15 mouse cellular contexts compared by ENCODE assay signal in genomic region chr7:64627972-64628655, GRCm38 (mm10).
A peak's percentile ranks its signal among the peaks of the same experiment; 100 is the strongest.
DNase-seq lines count a peak whose midpoint lies in the region; ATAC-seq and TF ChIP-seq lines count a peak whose summit lies in the region.
"Had no signal": no experiment of that assay in that cellular context is flagged by ENCODE, and none has a peak within 500 bp of the region (broad histone marks: within the 10 kb centered on the region; RNA-seq: fewer than 3 reads in every experiment).

No protein-coding gene starts in this region.

- DNase-seq in forebrain, embryonic 14.5 days (ENCODE audit: low spot score) = peak; percentile 20
- peak; percentile 49 for DNase-seq in retina, postnatal 1 day
- no peak for DNase-seq in retina, embryonic 14.5 days (ENCODE audit: low spot score)
- no peak for DNase-seq in lung, adult 2 months
- no peak for DNase-seq in thymus, postnatal 4 days
- DNase-seq: gastrocnemius, postnatal 25 days; heart, postnatal 10 days; kidney, adult 11 months; lung, postnatal 36 days had no signal

- no peak overlapping the region for H3K4me3 ChIP-seq in forebrain, embryonic 14.5 days (ENCODE audit: low read depth, low read length)
- H3K4me3 ChIP-seq in forebrain, embryonic 16.5 days (replicated peaks; ENCODE audit: low read length) = no peak overlapping the region
- H3K4me3 ChIP-seq in cortical plate, adult 2 months (ENCODE audit: insufficient read depth, low read length) = no peak overlapping the region
- H3K4me3 ChIP-seq in neural tube, embryonic 15.5 days (replicated peaks) = no peak overlapping the region
- H3K4me3 ChIP-seq in lung, adult 2 months (replicated peaks; ENCODE audit: extremely low read depth, low read depth, low read length) = no peak overlapping the region
- H3K4me3 ChIP-seq: limb, embryonic 10.5 days; liver, embryonic 15.5 days; stomach, embryonic 15.5 days had no signal

- no peak overlapping the region for H3K4me2 ChIP-seq in forebrain, embryonic 14.5 days (ENCODE audit: low read length)
- no peak overlapping the region for H3K4me2 ChIP-seq in forebrain, embryonic 16.5 days (ENCODE audit: low read length)
- H3K4me2 ChIP-seq in neural tube, embryonic 15.5 days = no peak overlapping the region
- H3K4me2 ChIP-seq: liver, embryonic 15.5 days; stomach, embryonic 15.5 days had no signal

- H3K4me1 ChIP-seq in forebrain, embryonic 14.5 days (ENCODE audit: control insufficient read depth, insufficient read depth, low read length) = peaks cover 3% of the 10 kb centered on the region; the same call in 1 of the 2 replicates
- H3K4me1 ChIP-seq in forebrain, embryonic 16.5 days (replicated peaks; ENCODE audit: control insufficient read depth, insufficient read depth, low read length) = peaks cover 5% of the 10 kb centered on the region; the same call in 1 of the 2 replicates
- H3K4me1 ChIP-seq in cortical plate, adult 2 months (ENCODE audit: control insufficient read depth, insufficient read depth, low read length) = peaks cover 35% of the 10 kb centered on the region
- H3K4me1 ChIP-seq in neural tube, embryonic 15.5 days = peaks cover 44% of the 10 kb centered on the region
- no peaks in the 10 kb centered on the region for H3K4me1 ChIP-seq in lung, adult 2 months (ENCODE audit: control insufficient read depth, insufficient read depth, low read length)
- H3K4me1 ChIP-seq: liver, embryonic 15.5 days; stomach, embryonic 15.5 days had no signal

- 51% methylated on average over 8 of the region's 8 CpGs for WGBS in forebrain, embryonic 14.5 days
- WGBS in forebrain, embryonic 16.5 days = 46% methylated on average over 8 of the region's 8 CpGs
- 39% methylated on average over 8 of the region's 8 CpGs for WGBS in neural tube, embryonic 15.5 days
- WGBS in lung, adult 2 months = 70% methylated on average over 8 of the region's 8 CpGs

- no peak for TF ChIP-seq POLR2A in cortical plate, adult 2 months (IDR thresholded peaks at IDR 0.05; ENCODE audit: extremely low read depth, insufficient read depth, low read length)
- no peak for TF ChIP-seq POLR2A in lung, adult 2 months (IDR thresholded peaks at IDR 0.05; ENCODE audit: borderline replicate concordance, extremely low read depth, low read depth, low read length)

- H3K27ac ChIP-seq in forebrain, embryonic 14.5 days (ENCODE audit: low read depth, low read length) = no peak overlapping the region
- no peak overlapping the region for H3K27ac ChIP-seq in forebrain, embryonic 16.5 days (ENCODE audit: low read length)
- peak overlapping the region; percentile 81 for H3K27ac ChIP-seq in cortical plate, adult 2 months (ENCODE audit: insufficient read depth, low read length)
- H3K27ac ChIP-seq in neural tube, embryonic 15.5 days (replicated peaks) = peak overlapping the region; percentile 54
- H3K27ac ChIP-seq: limb, embryonic 10.5 days; liver, embryonic 15.5 days; stomach, embryonic 15.5 days had no signal

- no peaks in the 10 kb centered on the region for H3K9me3 ChIP-seq in forebrain, embryonic 14.5 days (replicated peaks; ENCODE audit: control insufficient read depth, low read length)
- H3K9me3 ChIP-seq in forebrain, embryonic 16.5 days (ENCODE audit: control insufficient read depth, low read length) = no peaks in the 10 kb centered on the region; the same call in 1 of the 2 replicates
- no peaks in the 10 kb centered on the region for H3K9me3 ChIP-seq in neural tube, embryonic 15.5 days (replicated peaks)
- H3K9me3 ChIP-seq: limb, embryonic 10.5 days; liver, embryonic 15.5 days; stomach, embryonic 15.5 days had no signal

- H3K27me3 ChIP-seq in forebrain, embryonic 14.5 days (replicated peaks; ENCODE audit: control insufficient read depth, insufficient read depth, low read length) = no peaks in the 10 kb centered on the region
- H3K27me3 ChIP-seq in forebrain, embryonic 16.5 days (replicated peaks; ENCODE audit: control insufficient read depth, insufficient read depth, low read length) = no peaks in the 10 kb centered on the region
- H3K27me3 ChIP-seq in neural tube, embryonic 15.5 days (replicated peaks) = no peaks in the 10 kb centered on the region
- H3K27me3 ChIP-seq: liver, embryonic 15.5 days; stomach, embryonic 15.5 days had no signal

- TF ChIP-seq CTCF in cortical plate, adult 2 months (IDR thresholded peaks at IDR 0.05; ENCODE audit: extremely low read depth, insufficient read depth, low read length) = no peak
- TF ChIP-seq CTCF in lung, adult 2 months (IDR thresholded peaks at IDR 0.05; ENCODE audit: insufficient read depth, low read length) = no peak

- peak; percentile 30; the same call in 1 of the 2 replicates for ATAC-seq in forebrain, embryonic 14.5 days
- ATAC-seq in forebrain, embryonic 16.5 days = no peak
- no peak for ATAC-seq in neural tube, embryonic 15.5 days (ENCODE audit: low FRiP score)

- no peaks in the 10 kb centered on the region for H3K36me3 ChIP-seq in forebrain, embryonic 14.5 days (ENCODE audit: control insufficient read depth, insufficient read depth, low read length)
- no peaks in the 10 kb centered on the region for H3K36me3 ChIP-seq in forebrain, embryonic 16.5 days (ENCODE audit: control insufficient read depth, insufficient read depth)
- H3K36me3 ChIP-seq in neural tube, embryonic 15.5 days = no peaks in the 10 kb centered on the region
- H3K36me3 ChIP-seq: limb, embryonic 10.5 days; liver, embryonic 15.5 days; stomach, embryonic 15.5 days had no signal

- H3K9ac ChIP-seq in forebrain, embryonic 14.5 days (ENCODE audit: low read length) = no peak overlapping the region
- H3K9ac ChIP-seq in forebrain, embryonic 16.5 days (replicated peaks; ENCODE audit: low read depth, low read length) = no peak overlapping the region
- H3K9ac ChIP-seq in neural tube, embryonic 15.5 days (replicated peaks) = no peak overlapping the region
- H3K9ac ChIP-seq: liver, embryonic 15.5 days; stomach, embryonic 15.5 days had no signal

Comparison
In these comparisons a context has a peak if more than half of its experiments do, and no peak if none do; other contexts are left out.
1. DNase-seq: peak in forebrain, embryonic 14.5 days (single experiment) and retina, postnatal 1 day (single experiment); none in retina, embryonic 14.5 days (single experiment), lung, adult 2 months (single experiment) and thymus, postnatal 4 days (single experiment).
2. H3K27ac ChIP-seq: peak in cortical plate, adult 2 months (single experiment) and neural tube, embryonic 15.5 days (single experiment); none in forebrain, embryonic 14.5 days (single experiment) and forebrain, embryonic 16.5 days (single experiment).